Mouse (Mus musculus): ENCODE measurements around the gene Gm7029. TPM values are rescaled to one million over a fixed set of nuclear protein-coding genes. Genes with fewer than 3 reads are reported as not detected.

The Gm7029 gene
- total RNA-seq, 2 experiments from 2014 or later, result not detected

- DNase-seq, result no peak
Measured at GRCm38 (mm10) chr17:33911052-33911812, 37.6 kb downstream of the Gm7029 start.

GRCm38 (mm10) chr17:33911813-33912414 lies 38.3 kb downstream of the Gm7029 start:
- peak in 1 of 2 experiments; percentile 5 for DNase-seq
- intact Hi-C loops (cut with DNase I), result no loop called here

More at GRCm38 (mm10) chr17:33911052-33911812, 37.6 kb downstream of the Gm7029 start:
- intact Hi-C loops (cut with DNase I), result no loop called here

GRCm38 (mm10) chr17:33913264-33913663 lies 39.6 kb downstream of the Gm7029 start:
- intact Hi-C loops (cut with DNase I), result no loop called here

GRCm38 (mm10) chr17:33913905-33914304 lies 40.3 kb downstream of the Gm7029 start:
- intact Hi-C loops (cut with DNase I), result no loop called here
- no peak for DNase-seq

More at GRCm38 (mm10) chr17:33913264-33913663, 39.6 kb downstream of the Gm7029 start:
- no peak for DNase-seq

- intact Hi-C loops (cut with DNase I), result no loop called here
- DNase-seq, result no peak
Measured at GRCm38 (mm10) chr17:33914969-33915391, 41.3 kb downstream of the Gm7029 start.

- intact Hi-C loops (cut with DNase I), result no loop called here
- peak; percentile 89 to 94 for DNase-seq
Measured at GRCm38 (mm10) chr17:33915671-33916250, 42.1 kb downstream of the Gm7029 start, which contains the start of the genes Tapbp and Zbtb22. TSS of gene Tapbp (plus strand) at chr17:33915899. TSS of gene Zbtb22 (plus strand) at chr17:33915904.

GRCm38 (mm10) chr17:33916294-33916693 lies 42.7 kb downstream of the Gm7029 start:
- no peak for DNase-seq
- intact Hi-C loops (cut with DNase I), result no loop called here

- peak in 1 of 2 experiments; percentile 11 for DNase-seq
- intact Hi-C loops (cut with DNase I), result no loop called here
Measured at GRCm38 (mm10) chr17:33916847-33917655, 43.4 kb downstream of the Gm7029 start.

GRCm38 (mm10) chr17:33917656-33918292 lies 44.1 kb downstream of the Gm7029 start:
- intact Hi-C loops (cut with DNase I), result no loop called here

GRCm38 (mm10) chr17:33918293-33919203 lies 44.9 kb downstream of the Gm7029 start:
- intact Hi-C loops (cut with DNase I), result no loop called here
- DNase-seq, result peak; percentile 47 to 57

More at GRCm38 (mm10) chr17:33917656-33918292, 44.1 kb downstream of the Gm7029 start:
- peak in 1 of 2 experiments; percentile 3 for DNase-seq

- intact Hi-C loops (cut with DNase I), result no loop called here
- peak; percentile 67 to 70 for DNase-seq
Measured at GRCm38 (mm10) chr17:33919351-33920281, 46.0 kb downstream of the Gm7029 start.

GRCm38 (mm10) chr17:33920282-33921097 lies 46.9 kb downstream of the Gm7029 start:
- intact Hi-C loops (cut with DNase I), result no loop called here
- peak; percentile 70 for DNase-seq

- intact Hi-C loops (cut with DNase I), result no loop called here
- no peak for DNase-seq
Measured at GRCm38 (mm10) chr17:33921361-33921760, 47.7 kb downstream of the Gm7029 start.
